Mouse (Mus musculus) adrenal gland, postnatal 14 days (tissue): ENCODE results near the gene Rtn1. TPM values are rescaled to one million over a fixed set of nuclear protein-coding genes. Genes with fewer than 3 reads are reported as not detected.
A peak's percentile ranks its signal among the peaks of the same experiment; 100 is the strongest.

Source experiments
- DNase-seq: peaks from one replicate; pipeline ENCODE4 v3.0.0; 2021; ENCODE audit warnings: mixed read lengths
- long read RNA-seq, 2 experiments: library from polyadenylated mRNA; stranded (forward); transcript quantifications; one replicate each; pipeline ENCODE4 v2.0.0; 2021
- total RNA-seq: library from RNA; stranded (reverse); gene quantifications from 2 replicates; pipeline ENCODE4 v1.2.3, GENCODE M21; 2021

Rtn1 gene
- 19.1 and 37.3 TPM in 2 replicates for total RNA-seq
- long read RNA-seq, experiment 1, transcript Rtn1-202 (9 exons, 3,629 nt): minor isoform, 14 of 44 reads
- long read RNA-seq, experiment 1, transcript Rtn1-201 (7 exons, 1,544 nt): major isoform, 19 of 44 reads
- long read RNA-seq, experiment 1, partial matches to known transcripts: 10 of 44 reads
- long read RNA-seq, experiment 1, other reads (novel, unspliced or antisense): 1 of 44 reads
- long read RNA-seq, experiment 2, transcript Rtn1-201 (7 exons, 1,544 nt): major isoform, 14 of 24 reads
- long read RNA-seq, experiment 2, transcript Rtn1-202 (9 exons, 3,629 nt): minor isoform, 7 of 24 reads
- long read RNA-seq, experiment 2, partial matches to known transcripts: 1 of 24 reads
- long read RNA-seq, experiment 2, other reads (novel, unspliced or antisense): 2 of 24 reads

DNA sequence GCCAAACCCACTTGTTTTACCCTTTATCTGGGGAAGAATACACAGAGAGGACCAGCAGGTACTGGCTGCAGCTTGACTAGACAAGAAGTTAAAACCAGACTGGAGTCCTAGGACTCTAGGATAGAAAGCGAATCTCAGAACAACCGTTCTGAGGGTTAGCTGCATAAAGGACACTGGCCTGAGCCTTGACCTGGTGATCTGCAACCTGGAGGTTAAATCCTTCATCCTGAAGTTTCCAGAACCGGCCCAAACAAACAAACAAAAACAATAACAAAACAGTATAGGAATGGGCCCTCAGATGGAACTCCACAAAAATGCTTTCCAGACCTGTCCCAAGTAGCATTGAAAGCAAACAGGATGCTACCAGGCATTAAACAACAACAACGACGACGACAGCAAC, at the start of gene Rtn1:
Gene Rtn1, minus strand, starts transcription at position 101 of the 400 bp plus-strand sequence.
- no peak for DNase-seq

DNA sequence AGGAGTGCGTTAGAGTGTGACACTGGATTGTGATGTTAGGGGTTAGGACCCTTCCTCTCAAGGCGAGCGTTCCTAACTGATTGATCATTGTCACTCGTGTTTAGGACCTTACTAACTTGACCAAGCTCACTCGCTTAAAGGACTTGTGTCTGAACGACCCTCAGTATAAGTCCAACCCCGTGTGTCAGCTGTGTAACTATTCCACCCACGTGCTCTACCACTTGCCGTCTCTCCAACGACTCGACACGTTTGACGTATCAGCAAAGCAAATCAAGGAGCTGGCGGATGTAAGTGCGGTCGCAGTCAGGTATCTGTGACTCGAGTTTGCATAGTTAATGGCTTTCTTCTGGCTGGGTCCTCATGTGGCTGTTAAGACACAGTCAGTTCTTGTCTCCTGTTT, 45.1 kb upstream of the Rtn1 start:
- no peak for DNase-seq

- peak; percentile 69 for DNase-seq
Measured at GRCm38 (mm10) chr12:72441839-72442576, 33.2 kb upstream of the Rtn1 start, which contains the start of gene Lrrc9. Gene Lrrc9, plus strand, starts transcription at chr12:72441866.

GRCm38 (mm10) chr12:72438961-72439480, 30.2 kb upstream of the Rtn1 start:
- DNase-seq: no peak

DNA sequence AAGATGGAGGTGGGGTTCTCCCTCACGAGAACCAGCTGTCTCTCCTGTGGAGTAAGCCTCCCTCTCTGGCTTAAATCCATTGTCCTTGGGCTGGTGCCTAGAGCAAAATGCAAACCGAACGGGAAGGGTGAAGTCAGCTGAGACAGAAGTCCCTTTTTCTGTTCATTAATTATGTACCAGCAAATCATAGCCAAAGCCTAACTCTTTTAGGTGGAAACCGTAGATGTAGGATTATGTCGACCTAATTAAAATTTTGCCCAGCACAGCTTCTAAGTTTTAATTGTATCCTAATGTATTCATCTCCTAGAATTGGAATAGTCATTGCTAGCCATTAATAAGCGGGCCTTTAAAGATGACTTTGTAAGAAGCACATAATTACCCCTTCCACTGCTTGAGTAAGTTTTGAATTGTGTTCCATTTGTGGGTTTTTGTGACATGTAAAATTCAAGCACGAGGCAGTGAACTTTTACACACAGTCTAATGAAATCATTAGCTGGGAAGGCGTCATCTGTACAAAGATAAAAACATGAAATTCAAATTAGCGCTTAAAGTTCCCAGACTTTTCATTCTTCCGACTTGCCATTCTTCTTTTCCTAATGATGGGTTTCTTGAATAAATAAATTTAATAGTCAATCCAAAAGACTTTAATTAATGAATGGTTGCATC, 29.0 kb upstream of the Rtn1 start:
- no peak for DNase-seq

GRCm38 (mm10) chr12:72433241-72433865, 24.5 kb upstream of the Rtn1 start:
- no peak for DNase-seq

GRCm38 (mm10) chr12:72432209-72432608, 23.4 kb upstream of the Rtn1 start:
- peak; percentile 9 for DNase-seq

DNA sequence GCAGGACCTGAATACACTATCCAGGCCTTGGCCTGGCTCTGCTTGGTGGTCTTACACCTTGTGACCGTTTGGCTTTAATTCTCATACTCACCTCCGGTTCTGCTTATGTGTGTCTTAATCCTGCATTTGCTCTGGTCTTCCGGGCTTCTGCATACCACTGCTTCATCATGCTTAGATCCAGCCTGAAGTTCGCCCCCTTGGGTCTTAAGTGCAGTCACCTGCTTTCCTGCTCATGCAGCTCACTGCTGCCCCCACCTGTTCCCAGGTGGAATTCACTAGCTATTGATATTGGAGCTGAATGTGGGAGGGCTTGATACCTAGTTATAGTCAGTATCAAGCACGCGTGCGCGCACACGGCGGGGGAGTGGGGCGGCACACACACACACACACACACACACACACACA, 18.9 kb upstream of the Rtn1 start:
- peak; percentile 69 for DNase-seq

DNA sequence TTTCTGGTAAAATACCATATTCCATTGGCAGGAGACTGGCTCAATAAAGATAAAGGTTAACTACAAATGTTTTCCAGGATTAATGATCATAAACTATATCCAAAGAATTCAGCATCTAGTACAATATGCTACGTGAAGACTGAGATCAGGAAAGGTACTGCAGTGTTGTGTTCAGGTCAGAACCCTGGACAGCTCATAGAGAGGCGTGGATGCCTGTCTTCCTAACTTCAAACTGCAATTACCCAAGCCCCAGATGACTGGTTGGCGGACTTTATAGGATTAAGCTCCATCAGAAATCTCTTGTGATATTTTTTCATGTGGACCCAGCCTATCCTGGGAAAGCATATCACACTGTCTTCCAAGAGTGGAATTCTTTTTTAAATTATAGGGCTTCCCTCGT, 13.8 kb upstream of the Rtn1 start:
- DNase-seq: peak; percentile 33

DNA sequence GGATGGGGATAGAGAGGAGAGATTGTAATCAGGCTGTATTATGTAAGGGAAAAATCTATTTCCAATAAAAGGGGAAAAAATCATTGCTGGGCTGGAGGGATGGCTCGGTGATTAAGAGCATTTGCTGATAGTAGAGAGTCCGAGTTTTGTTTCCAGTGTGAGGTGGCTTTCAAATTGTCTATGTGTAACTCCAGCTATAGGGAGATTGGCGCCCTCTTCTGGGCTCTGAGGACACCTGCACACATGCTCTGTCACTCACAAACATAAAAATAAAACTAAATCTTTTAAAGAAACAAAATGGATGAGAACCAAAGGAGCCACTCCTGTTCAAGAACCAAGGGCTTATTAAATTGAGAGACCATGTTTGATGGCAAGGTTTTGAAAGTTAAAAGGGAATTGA, 8.9 kb upstream of the Rtn1 start:
- DNase-seq: peak; percentile 48

- peak; percentile 75 for DNase-seq
Measured at GRCm38 (mm10) chr12:72408111-72408891, 553 bp downstream of the Rtn1 start.

DNA sequence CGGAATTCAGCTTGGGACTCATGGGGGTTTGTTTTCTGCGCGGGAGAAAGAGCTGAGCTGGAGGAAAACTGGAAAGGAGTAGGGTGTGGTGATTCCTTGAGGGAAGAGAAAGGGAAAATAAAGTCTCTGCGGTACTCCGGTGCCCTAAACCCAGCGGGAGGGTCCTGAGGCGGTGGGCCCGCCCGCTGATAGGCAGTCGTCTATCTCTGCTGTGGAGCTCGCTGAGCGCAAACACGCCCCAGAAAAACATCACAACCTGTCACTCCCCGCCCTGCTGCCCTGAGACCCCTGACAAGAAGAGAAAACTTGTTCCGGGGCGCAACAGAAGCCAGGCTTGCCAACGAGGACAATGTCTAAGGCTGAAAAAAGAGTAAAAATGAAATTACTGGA, 1.1 kb downstream of the Rtn1 start:
- DNase-seq: no peak

GRCm38 (mm10) chr12:72407146-72407545, 1.7 kb downstream of the Rtn1 start:
- no peak for DNase-seq

DNA sequence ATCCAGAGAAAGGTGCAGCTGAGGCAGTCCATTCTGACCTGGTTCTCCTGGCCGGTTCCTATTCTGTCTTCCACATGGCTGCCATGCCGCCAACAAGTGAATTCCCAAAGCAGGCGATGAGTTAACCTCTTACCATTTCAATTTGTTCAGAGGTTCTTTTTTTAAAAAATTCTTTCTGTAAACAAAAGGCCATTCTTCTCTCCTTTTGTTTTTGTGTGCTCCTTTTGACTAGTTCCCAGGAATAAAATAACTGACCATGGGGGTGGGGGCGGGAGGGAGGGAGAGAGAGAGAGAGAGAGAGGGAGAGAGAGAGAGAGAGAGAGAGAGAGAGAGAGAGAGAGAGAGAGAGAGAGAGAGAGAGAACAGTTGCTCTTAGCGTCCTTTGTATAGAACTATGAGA, 3.8 kb downstream of the Rtn1 start:
- no peak for DNase-seq

- DNase-seq: no peak
Measured at GRCm38 (mm10) chr12:72393046-72393805, 15.6 kb downstream of the Rtn1 start.

GRCm38 (mm10) chr12:72390346-72390745, 18.5 kb downstream of the Rtn1 start:
- no peak for DNase-seq

- no peak for DNase-seq
Measured at GRCm38 (mm10) chr12:72389377-72390103, 19.3 kb downstream of the Rtn1 start.

DNA sequence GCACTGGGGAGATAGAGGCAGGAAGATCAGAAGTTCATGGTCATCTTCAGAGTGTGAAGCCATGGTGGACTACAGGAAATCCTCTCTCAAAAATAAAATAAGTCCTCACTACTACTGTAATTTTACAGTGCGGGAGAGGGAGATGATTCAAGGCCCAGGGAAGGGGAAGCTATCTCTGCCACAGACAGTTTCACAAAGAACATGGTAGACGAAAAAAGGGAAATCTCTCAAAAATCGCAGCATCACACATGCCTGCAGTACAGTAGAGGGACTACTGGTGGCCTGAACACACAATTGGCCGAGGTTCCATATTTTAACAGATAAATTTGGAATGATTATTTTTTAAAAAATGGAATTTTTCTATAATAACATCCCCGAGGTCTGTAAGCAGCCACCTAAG, 20.0 kb downstream of the Rtn1 start:
- DNase-seq: no peak

DNA sequence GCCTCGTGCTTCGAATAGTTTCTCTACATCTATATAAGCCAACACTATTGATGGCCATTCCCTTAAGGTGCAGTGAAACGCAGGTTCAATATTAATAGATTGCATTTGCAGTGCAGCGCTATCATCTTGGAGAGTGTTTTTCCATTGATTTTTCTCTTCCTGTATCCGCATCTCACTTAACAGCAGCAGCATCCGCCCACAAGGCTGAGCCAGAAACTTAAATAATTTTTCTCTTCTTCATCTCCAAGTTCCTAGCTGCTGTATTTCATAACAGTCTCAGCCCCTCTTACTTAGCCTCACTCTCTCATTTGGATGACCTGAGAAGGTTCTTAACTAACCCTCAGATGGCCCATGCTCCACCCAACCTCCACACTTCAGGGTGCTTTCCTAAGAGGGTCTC, 20.7 kb downstream of the Rtn1 start:
- DNase-seq: no peak

DNA sequence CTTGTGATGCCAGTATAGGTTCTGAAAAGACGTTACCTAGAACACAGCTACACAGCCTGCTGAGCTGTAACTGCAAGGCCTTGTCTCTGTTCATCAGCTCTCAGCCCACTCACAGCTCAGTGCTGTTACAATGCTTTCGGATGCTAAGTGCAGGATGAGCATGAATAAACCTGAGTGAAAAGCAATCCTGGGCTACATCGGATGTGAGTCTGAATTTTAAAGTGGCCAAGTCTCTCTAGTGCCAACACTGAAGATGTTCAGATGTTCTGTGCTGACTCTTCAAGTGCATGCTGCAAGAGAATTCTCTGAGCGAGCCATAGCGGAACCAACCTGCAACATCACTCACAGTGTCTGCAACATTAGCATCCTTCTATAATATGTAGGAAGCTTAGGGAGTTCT, 32.5 kb downstream of the Rtn1 start:
- no peak for DNase-seq
